Mouse (Mus musculus): ENCODE measurements at regions not wholly inside any gene's neighbourhood (a gene's known extent, or its start where the extent isn't known, plus 50 kb on each side); places are given as distances from the start of the nearest gene placed in this dataset.

GRCm38 (mm10) chr19:54470034-54470433 is 426.1 kb downstream of the Adra2a start:
- DNase-seq, result no peak

- no peak for DNase-seq
These were observed 454.1 kb downstream of the Adra2a start for GRCm38 (mm10) chr19:54498066-54498465.

- peak; percentile 18 to 25 for DNase-seq
These were observed 489.9 kb downstream of the Adra2a start for GRCm38 (mm10) chr19:54533858-54534257.

- DNase-seq, result no peak
These were observed 511.4 kb downstream of the Adra2a start for GRCm38 (mm10) chr19:54555351-54555750.

GRCm38 (mm10) chr19:54557984-54558383 is 514.0 kb downstream of the Adra2a start:
- DNase-seq, result peak; percentile 58 to 60

- no peak for DNase-seq
These were observed 539.6 kb downstream of the Adra2a start for GRCm38 (mm10) chr19:54583574-54583973.

- no peak for DNase-seq
These were observed 540.8 kb downstream of the Adra2a start for GRCm38 (mm10) chr19:54584687-54585237.

- DNase-seq, result no peak
These were observed 541.4 kb downstream of the Adra2a start for GRCm38 (mm10) chr19:54585326-54585725.

GRCm38 (mm10) chr19:54603345-54603744 is 523.7 kb downstream of the Gpam start:
- DNase-seq, result no peak

GRCm38 (mm10) chr19:54605346-54605745 is 521.7 kb downstream of the Gpam start:
- DNase-seq, result no peak

GRCm38 (mm10) chr19:54616924-54617323 is 510.1 kb downstream of the Gpam start:
- no peak for DNase-seq
